Mouse (Mus musculus): ENCODE results near the gene Hist4h4. TPM values are rescaled to one million over a fixed set of nuclear protein-coding genes. Genes with fewer than 3 reads are reported as not detected.
"Not testable (repeated sequence)": the region's sequence is repeated elsewhere in the genome, so short reads cannot be mapped to it uniquely, and the experiment has no call there.

The Hist4h4 gene
- total RNA-seq, 2 experiments from 2014 or later: 48.0 to 48.6 TPM

GRCm38 (mm10) chr6:136816826-136817225 is 12.6 kb upstream of the Hist4h4 start:
- DNase-seq (ENCODE audit: low spot score in 2 of 2): no peak

GRCm38 (mm10) chr6:136815381-136815780 is 11.2 kb upstream of the Hist4h4 start:
- DNase-seq (ENCODE audit: low spot score in 2 of 2): no peak

GRCm38 (mm10) chr6:136813117-136813516 is 8.9 kb upstream of the Hist4h4 start:
- DNase-seq (ENCODE audit: low spot score in 2 of 2): no peak

- no peak for DNase-seq (ENCODE audit: low spot score in 2 of 2)
These were observed 7.0 kb upstream of the Hist4h4 start for GRCm38 (mm10) chr6:136811196-136811595.

- DNase-seq (ENCODE audit: low spot score in 2 of 2): no peak
These were observed 5.5 kb upstream of the Hist4h4 start for GRCm38 (mm10) chr6:136809673-136810072.

GRCm38 (mm10) chr6:136809077-136809476 is 4.9 kb upstream of the Hist4h4 start:
- no peak for DNase-seq (ENCODE audit: low spot score in 2 of 2)

- DNase-seq (ENCODE audit: low spot score in 2 of 2): no peak
These were observed 4.4 kb upstream of the Hist4h4 start for GRCm38 (mm10) chr6:136808631-136809046.

GRCm38 (mm10) chr6:136808014-136808417 is 3.8 kb upstream of the Hist4h4 start, which contains the start of gene H2afj:
H2afj (plus strand) TSS chr6:136808244.
- DNase-seq (ENCODE audit: low spot score in 2 of 2): peak; percentile 95 to 99

GRCm38 (mm10) chr6:136807395-136808013 is 3.3 kb upstream of the Hist4h4 start:
- no peak for DNase-seq (ENCODE audit: low spot score in 2 of 2)

GRCm38 (mm10) chr6:136806819-136807218 is 2.6 kb upstream of the Hist4h4 start:
- no peak for DNase-seq (ENCODE audit: low spot score in 2 of 2)

- DNase-seq (ENCODE audit: low spot score in 2 of 2): no peak
These were observed 1.2 kb upstream of the Hist4h4 start for GRCm38 (mm10) chr6:136805409-136805775.

GRCm38 (mm10) chr6:136804705-136805408 is 642 bp upstream of the Hist4h4 start:
- no peak for DNase-seq (ENCODE audit: low spot score in 2 of 2)

- DNase-seq (ENCODE audit: low spot score in 2 of 2): no peak
These were observed 999 bp downstream of the Hist4h4 start for GRCm38 (mm10) chr6:136803093-136803738.

GRCm38 (mm10) chr6:136801274-136801673 is 2.9 kb downstream of the Hist4h4 start:
- no peak for DNase-seq (ENCODE audit: low spot score in 2 of 2)

- DNase-seq (ENCODE audit: low spot score in 2 of 2): no peak
These were observed 3.5 kb downstream of the Hist4h4 start for GRCm38 (mm10) chr6:136800710-136801109.

GRCm38 (mm10) chr6:136797874-136798693 is 6.1 kb downstream of the Hist4h4 start:
- DNase-seq (ENCODE audit: low spot score in 2 of 2): not testable (repeated sequence)

- DNase-seq (ENCODE audit: low spot score in 2 of 2): no peak
These were observed 8.4 kb downstream of the Hist4h4 start for GRCm38 (mm10) chr6:136795850-136796249.

GRCm38 (mm10) chr6:136795110-136795509 is 9.1 kb downstream of the Hist4h4 start:
- no peak for DNase-seq (ENCODE audit: low spot score in 2 of 2)

GRCm38 (mm10) chr6:136793831-136794525 is 10.2 kb downstream of the Hist4h4 start:
- no peak for DNase-seq (ENCODE audit: low spot score in 2 of 2)

- no peak for DNase-seq (ENCODE audit: low spot score in 2 of 2)
These were observed 11.1 kb downstream of the Hist4h4 start for GRCm38 (mm10) chr6:136792884-136793758.
